Mouse (Mus musculus): ENCODE data around the gene Hcn2.
"Not testable (repeated sequence)": the region's sequence is repeated elsewhere in the genome, so short reads cannot be mapped to it uniquely, and the experiment has no call there.

The Hcn2 gene

DNA sequence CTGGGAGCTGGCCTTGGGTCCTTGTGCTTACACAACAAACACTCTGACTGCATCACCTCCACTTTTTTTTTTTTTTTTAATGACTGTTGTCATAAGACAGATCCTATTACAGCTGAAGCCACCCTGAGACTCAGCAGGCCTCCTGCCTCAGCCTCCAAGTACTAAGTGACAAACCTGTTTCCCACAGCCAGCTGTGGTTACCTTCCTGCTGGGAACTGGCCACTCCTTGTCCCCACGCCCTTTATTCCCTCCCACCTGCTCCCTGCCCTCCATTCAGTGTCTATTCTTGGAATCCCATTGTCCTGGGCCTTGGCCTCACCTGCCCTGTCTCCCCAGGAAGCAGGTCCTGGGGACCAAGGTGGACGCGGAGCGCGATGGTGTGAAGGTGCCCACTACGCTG lies 28.9 kb upstream of the Hcn2 start:
- DNase-seq (ENCODE audit: low spot score) = no peak

DNA sequence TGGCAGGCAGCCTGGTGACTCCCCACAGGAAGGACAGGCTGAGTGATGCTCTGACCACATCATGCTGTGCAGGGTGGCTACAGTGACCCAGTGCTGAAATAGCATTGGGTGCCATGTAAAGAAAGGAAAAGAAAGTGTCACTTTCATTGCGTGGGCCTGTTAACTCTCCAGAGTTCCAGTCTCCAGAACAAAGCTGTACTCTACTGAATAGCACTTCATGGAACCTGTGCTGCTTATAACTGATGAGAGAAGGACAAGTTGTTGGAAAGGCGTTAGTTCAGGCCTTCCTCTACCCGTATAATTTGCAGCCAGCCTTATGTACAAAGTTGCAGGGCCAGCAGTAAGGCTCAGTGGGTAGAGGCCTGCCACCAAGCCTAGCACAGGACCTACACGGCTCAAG lies 27.7 kb upstream of the Hcn2 start, which contains the start of gene Gzmm:
TSS of gene Gzmm (plus strand) at position 301 of the 400 bp plus-strand sequence.
- no peak for DNase-seq (ENCODE audit: low spot score)

GRCm38 (mm10) chr10:79689178-79689577 lies 27.3 kb upstream of the Hcn2 start:
- DNase-seq (ENCODE audit: low spot score) = no peak

GRCm38 (mm10) chr10:79691986-79692548 lies 24.4 kb upstream of the Hcn2 start:
- DNase-seq (ENCODE audit: low spot score) = no peak

DNA sequence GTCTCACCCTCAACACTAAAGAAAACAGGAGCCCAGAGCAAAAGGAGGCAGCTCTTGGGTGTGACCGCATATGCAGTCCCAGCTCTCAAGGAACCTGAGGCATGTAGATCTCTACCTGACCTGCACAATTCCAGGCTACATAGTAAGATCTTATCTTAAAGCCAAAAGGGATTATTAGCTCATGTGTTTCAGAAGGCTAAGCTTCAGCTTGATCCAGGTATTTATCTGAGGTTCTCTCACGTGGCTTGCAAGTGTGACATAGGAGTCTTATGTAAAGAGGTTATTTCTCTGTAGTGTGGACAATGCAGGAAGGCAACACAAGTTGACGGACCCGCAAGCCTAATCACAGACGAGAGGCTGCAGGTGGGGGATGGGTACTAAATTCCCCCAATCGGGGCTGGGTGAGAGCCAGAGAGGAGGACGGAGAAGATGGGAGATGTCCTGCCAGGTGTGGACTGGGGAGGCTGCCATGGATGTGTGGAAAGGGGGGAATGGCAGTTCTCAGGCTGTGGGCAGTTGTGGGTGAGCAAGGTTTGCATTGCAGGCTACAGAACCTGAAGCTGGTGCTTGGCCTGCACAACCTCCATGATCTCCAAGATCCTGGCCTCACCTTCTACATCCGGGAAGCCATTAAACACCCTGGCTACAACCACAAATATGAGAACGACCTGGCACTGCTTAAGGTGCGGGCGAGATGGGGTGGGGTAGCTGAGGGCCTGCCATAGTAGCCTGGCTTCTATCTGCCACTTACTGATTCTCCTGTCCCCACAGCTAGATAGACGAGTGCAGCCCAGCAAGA lies 22.7 kb upstream of the Hcn2 start:
- no peak for DNase-seq (ENCODE audit: low spot score)

DNA sequence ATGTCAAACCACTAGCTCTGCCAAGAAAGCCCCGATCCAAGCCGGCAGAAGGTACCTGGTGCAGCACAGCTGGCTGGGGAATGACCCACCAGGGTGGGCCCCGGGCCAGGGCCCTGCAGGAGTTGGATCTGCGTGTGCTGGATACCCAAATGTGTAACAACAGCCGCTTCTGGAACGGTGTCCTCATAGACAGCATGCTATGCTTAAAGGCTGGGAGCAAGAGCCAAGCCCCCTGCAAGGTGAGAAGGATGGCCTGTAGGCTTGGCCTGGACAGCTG lies 22.1 kb upstream of the Hcn2 start:
- no peak for DNase-seq (ENCODE audit: low spot score)

DNA sequence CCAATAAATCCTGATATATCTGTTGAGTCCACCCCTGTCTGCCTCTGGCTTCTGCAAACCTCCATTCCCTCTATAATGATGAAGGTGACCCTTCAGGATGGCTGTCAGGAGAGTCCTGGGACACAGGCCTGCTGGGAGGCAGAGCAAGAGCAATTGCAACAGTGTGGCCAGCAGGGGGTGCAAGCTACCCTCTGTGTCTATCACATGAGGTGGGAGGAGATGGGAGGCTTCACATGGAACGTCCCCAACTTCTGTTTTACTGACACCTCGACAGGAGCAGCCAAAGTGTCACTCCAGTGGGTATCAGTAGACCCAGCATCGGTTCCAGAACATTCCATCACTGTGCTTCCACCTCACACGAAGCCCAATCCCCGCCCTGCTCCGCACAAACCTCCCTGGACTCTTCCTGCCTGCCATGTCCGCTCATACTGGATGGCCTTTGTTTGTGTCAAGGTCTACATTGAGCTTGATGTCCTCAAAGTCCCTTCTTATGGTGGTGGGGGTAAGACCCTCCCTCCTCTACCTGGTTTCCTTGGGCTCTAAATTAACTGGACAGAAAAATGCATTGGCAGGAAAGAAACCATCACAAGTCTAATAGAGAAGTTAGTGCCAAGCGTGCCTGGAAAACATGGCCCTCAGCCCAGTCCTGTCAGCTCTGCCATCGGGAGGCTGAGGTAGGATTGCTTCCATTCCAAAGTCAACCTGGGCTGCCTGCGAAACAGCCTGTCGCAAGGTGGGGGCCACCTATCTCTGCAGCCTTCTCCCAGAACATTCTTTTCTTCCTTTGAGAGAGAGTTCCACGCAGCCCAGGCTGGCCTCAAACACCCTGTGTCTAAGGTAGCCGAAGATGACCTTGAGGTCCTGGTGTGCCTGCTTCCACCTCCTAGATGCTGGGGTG lies 21.0 kb upstream of the Hcn2 start:
- peak; percentile 81 for DNase-seq (ENCODE audit: low spot score)

DNA sequence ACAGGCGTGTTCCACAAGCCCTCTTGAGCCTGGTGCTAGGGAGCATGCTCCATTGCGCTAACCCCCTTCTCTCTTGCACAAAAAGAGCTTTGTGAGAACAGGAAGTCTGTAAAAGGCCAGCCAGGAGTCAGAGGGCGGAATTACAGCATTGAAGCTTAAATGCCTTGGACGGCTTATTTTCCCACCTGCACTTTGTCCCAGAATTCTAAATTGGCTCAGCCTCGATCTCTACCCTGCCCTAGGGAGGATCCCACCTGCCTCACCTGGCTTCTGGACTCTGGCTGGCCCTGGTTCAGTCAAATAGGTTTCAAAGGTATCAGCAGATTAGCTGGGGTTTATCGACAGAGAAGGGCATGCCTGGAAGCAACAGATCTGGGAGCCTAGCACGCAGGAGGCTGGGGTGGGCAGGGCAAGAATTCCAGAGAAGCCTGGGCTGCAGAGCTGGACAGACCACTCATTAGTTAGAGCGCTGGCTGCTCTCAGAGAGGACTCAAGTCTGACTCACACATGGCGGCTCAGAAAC lies 20.2 kb upstream of the Hcn2 start:
- no peak for DNase-seq (ENCODE audit: low spot score)

DNA sequence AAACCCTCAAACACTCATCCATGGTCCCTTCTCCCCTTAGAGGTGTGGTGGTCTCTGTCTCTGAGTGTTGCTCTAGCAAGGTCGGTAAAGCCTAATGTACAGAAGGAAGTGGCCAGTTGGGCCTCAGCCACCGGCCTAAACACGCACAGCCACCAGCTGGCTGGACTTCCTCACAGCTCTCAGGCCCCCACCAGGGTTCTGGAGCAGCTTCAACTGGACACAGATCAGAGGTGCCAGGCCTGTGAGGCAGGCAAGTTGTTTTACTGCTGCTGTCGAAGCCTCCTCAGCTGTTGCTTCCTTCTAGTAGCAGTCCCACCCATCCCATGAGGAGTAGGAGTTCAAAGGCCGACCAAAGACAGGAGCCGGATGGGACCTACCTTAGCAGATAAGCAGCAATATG lies 18.5 kb upstream of the Hcn2 start:
- DNase-seq (ENCODE audit: low spot score) = no peak

GRCm38 (mm10) chr10:79698459-79698858 lies 18.0 kb upstream of the Hcn2 start:
- no peak for DNase-seq (ENCODE audit: low spot score)

DNA sequence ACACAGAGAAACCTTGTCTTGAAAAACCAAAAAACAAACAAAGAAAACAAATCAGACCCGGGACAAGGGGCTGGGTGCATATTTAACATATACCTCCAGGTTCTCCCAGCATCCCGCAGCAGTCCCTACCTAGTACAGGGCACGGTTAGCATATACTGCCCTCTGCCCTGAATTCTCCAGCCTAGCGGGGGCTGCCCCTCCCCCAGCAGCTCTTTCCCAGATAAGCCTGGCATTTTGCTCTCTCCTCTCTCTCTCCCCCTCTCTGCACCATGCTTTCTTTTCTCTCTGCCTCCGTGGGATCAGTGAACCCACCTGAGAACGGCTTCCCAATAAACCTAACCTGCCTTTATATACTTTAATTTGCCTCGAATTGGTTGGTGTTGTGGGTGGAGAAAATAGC lies 15.8 kb upstream of the Hcn2 start:
- DNase-seq (ENCODE audit: low spot score) = no peak

- DNase-seq (ENCODE audit: low spot score) = peak; percentile 61
Observed at GRCm38 (mm10) chr10:79701443-79702129, 14.8 kb upstream of the Hcn2 start.

GRCm38 (mm10) chr10:79702970-79703369 lies 13.5 kb upstream of the Hcn2 start:
- DNase-seq (ENCODE audit: low spot score) = not testable (repeated sequence)

GRCm38 (mm10) chr10:79703541-79703940 lies 12.9 kb upstream of the Hcn2 start:
- DNase-seq (ENCODE audit: low spot score) = no peak

DNA sequence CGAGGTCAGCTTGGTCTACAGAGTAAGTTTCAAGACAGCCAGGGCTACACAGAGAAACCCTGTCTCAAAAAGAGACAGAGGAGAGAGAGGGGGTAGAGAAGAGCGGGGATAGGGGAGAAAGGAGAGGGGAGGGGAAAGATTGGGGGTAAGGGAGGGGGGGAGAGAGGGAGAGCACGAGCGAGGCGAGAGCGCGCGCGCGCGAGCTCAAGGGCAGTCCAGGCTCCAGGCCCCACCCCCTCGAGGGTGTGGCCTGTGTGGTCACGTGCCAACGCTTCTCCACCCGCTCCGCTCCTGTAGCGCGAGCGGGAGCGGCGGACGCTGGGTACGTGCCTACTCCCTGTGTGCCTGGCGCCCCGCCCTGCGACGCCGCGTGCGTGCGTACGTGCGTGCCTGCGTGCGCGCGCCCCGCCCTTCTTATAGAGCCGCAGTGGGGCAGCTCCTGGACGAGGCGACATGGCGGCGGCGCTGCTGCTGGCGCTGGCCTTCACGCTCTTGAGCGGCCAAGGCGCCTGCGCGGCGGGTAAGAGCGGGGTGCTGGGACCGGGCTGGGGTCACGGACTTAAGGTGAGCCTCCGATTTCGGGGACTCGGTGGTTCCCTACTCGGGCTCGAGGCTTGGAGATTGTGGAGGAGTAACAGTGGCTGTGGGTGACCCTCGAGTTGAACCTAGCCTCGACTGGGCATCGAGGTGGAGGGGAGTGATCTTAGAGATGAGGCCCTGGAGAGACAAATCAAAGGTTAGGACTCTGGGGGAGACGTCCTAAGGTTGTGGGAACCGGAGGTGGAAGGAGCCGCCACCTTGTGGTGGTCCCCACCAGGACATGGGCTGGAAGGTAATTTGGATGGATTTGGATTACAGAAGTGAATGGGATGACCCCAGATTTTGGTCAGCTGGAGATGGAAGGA lies 12.1 kb upstream of the Hcn2 start, which contains the start of gene Bsg:
TSS of gene Bsg (plus strand) at position 427 of the 905 bp plus-strand sequence.
- peak; percentile 99 for DNase-seq (ENCODE audit: low spot score)

- no peak for DNase-seq (ENCODE audit: low spot score)
Observed at GRCm38 (mm10) chr10:79704970-79705360, 11.5 kb upstream of the Hcn2 start.

DNA sequence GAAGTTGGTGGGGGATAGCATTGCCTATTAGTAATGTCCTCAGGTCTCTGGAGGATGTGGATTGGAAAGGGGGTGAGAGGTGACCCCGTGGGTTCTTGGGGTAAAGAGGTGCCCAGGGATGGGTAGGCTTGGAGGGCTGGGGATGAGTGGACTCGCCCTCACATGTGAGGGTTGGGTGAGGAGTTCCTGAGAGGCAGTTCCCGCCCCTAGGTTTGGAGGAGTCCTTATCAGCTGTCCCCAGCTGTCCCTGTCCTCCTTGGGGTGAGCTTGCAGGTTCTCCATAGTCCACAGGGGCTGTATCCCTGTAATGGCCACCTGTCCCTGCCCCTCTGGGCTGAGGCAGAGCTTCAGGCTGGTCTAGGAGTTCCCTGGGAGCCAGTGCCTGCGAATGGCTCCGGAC lies 10.5 kb upstream of the Hcn2 start:
- no peak for DNase-seq (ENCODE audit: low spot score)

DNA sequence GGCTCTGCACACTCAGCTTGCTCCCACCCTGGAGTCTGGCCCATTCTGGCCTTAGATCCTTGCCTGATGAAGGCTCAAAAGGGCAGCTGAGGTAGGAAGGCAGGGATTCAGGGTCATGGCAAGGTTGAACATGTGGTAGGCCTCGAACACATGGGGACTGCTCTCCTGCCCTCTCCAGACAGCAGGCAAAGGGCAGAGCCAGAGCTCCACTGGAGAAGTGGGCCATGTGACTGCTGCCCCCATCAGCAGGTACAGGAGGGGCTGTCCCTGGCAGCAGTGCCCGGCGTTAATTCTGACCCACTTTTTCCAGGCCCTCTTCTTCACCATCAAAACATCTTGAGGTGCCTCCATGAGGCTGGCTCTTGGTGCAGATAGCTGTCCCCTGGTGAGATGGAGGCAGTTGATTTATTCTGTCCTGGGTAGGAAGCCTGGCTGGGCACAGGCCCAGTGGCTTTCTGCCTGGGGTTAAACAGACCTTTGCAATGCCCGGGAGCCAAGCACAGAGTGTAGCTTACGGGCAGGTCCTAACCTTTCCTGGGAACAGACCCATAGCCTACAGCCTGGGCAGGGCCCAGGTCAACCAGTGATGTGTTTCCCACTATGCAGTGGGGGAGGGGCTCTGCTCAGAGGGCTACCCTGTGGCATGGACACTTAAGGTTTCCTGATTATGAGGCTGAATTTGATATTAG lies 9.9 kb upstream of the Hcn2 start:
- DNase-seq (ENCODE audit: low spot score) = no peak

- no peak for DNase-seq (ENCODE audit: low spot score)
Observed at GRCm38 (mm10) chr10:79707162-79707561, 9.3 kb upstream of the Hcn2 start.

DNA sequence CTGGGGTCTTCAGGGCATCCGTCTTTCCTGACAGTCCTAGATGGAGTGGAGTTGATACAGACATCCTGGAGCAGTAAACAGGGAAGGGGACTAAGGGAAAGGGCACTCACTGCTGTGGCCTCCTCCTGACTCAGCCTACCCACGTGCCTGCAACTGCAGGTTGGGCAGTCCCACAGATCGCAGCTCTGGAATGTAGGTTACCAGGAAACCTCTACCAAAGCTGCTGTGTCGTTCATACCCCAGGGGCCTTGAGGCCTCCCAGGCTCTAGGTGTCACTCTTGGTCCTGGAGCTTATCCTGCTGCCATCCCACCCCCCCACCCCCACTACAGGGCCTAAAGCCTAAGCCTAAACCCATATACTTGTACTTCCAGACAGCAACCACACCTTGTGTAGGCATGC lies 8.7 kb upstream of the Hcn2 start:
- no peak for DNase-seq (ENCODE audit: low spot score)

Data from urinary bladder, postnatal 14 days (tissue).